Mouse (Mus musculus): ENCODE measurements around the gene Clmp. TPM values are rescaled to one million over a fixed set of nuclear protein-coding genes. Genes with fewer than 3 reads are reported as not detected.

The Clmp gene
- polyA plus RNA-seq, 1 experiment, result not detected

- TF ChIP-seq GATA1 (IDR thresholded peaks at IDR 0.05; ENCODE audit: low read length), result no peak
Measured at GRCm38 (mm10) chr9:40776459-40777248, 90.9 kb downstream of the Clmp start.

GRCm38 (mm10) chr9:40780111-40780510, 94.3 kb downstream of the Clmp start:
- no peak for TF ChIP-seq GATA1 (IDR thresholded peaks at IDR 0.05; ENCODE audit: low read length)

- no peak for TF ChIP-seq GATA1 (IDR thresholded peaks at IDR 0.05; ENCODE audit: low read length)
Measured at GRCm38 (mm10) chr9:40780892-40781725, 95.3 kb downstream of the Clmp start.

DNA sequence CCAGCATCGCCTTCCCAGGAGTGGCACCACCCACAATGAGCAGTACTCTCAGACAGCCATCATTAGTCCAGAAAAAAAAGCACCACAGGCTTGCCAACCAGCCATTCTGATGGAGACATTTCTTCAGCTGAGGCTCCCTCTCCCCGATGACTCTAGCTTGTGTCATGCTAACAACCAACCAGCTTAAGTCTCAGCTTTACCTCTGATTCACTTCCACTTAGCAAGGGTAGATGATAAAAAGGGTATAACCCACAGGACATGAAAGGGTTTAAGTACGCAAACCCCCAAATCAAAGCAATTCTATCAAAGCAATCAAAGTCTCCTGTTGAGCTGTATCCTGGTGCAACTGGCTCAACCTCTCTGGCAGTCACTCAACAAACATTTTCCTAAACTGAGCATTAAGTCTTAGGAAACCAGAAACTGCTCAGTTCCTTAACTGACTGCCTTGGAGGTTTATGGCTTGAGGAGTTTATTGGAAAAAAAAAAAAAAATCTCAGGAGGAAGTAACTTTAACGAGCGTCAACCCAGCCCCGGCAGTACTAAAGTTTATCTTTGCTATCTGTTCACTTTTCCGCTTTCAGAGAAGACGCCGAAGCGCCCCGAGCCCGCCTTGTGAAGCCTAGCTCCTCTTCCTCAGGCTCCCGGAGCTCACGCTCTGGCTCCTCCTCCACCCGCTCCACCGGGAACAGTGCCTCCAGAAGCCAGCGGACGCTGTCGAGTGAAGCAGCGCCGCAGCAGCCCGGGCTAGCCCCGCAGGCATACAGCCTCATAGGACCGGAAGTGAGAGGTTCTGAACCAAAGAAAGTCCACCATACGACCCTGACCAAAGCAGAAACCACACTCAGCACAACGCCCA, 96.2 kb downstream of the Clmp start:
- TF ChIP-seq GATA1 (IDR thresholded peaks at IDR 0.05; ENCODE audit: low read length), result no peak

- TF ChIP-seq GATA1 (IDR thresholded peaks at IDR 0.05; ENCODE audit: low read length), result no peak
Measured at GRCm38 (mm10) chr9:40783641-40784373, 98.0 kb downstream of the Clmp start.

DNA sequence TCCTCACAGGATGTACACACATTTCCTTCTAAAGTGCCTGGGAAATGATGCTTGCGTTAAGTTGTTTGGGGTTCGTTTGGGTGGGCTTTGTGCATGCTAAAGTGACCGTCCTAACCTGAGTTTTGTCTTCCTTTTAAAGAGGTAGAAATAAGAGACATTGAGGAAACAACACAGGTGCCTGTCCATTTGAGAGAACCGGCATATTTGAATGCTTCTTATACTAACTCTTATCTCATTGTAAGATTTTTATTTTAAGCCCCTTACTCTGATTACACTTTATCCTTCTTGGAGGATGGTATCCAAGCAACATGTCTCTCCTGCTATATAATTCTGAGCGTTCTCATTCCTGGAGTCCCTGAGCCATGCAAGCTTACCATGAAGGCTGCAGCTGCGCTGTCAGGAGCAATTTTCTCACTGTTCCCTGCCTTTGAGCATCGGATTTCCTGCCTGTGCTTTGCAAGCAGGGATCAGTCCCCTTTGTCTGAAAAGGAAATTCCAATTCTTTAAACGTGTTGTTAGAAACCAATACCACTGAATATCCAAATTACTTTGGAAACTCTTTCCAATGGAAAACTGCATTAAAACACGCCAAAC, 98.7 kb downstream of the Clmp start:
- no peak for TF ChIP-seq GATA1 (IDR thresholded peaks at IDR 0.05; ENCODE audit: low read length)

- no peak for TF ChIP-seq GATA1 (IDR thresholded peaks at IDR 0.05; ENCODE audit: low read length)
Measured at GRCm38 (mm10) chr9:40785452-40785851, 99.7 kb downstream of the Clmp start.

- no peak for TF ChIP-seq GATA1 (IDR thresholded peaks at IDR 0.05; ENCODE audit: low read length)
Measured at GRCm38 (mm10) chr9:40791864-40792633, 106.3 kb downstream of the Clmp start.

- TF ChIP-seq GATA1 (IDR thresholded peaks at IDR 0.05; ENCODE audit: low read length), result no peak
Measured at GRCm38 (mm10) chr9:40793581-40793980, 107.8 kb downstream of the Clmp start.

GRCm38 (mm10) chr9:40794251-40794650, 108.5 kb downstream of the Clmp start:
- TF ChIP-seq GATA1 (IDR thresholded peaks at IDR 0.05; ENCODE audit: low read length), result no peak

- no peak for TF ChIP-seq GATA1 (IDR thresholded peaks at IDR 0.05; ENCODE audit: low read length)
Measured at GRCm38 (mm10) chr9:40794926-40795325, 109.2 kb downstream of the Clmp start.

GRCm38 (mm10) chr9:40795562-40795961, 109.8 kb downstream of the Clmp start:
- TF ChIP-seq GATA1 (IDR thresholded peaks at IDR 0.05; ENCODE audit: low read length), result no peak

DNA sequence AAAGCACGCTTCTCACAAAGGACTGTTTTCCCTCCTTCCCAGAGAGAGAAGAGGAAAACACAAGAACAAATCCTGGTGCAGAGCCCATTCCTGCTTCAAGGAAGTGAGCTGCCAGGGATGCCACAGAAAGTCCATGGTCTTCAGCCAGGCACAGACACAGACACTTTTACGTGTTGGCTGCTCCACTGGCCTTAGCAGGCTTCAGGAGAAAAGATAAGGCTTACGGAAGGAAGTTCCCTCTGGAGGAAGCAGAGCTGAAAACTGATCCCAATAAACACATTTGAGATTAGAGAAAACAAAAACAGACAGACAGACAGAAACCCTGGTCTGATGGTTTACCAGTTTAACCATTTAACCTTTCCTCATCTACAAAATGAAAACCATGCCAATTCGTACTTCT, 110.3 kb downstream of the Clmp start:
- TF ChIP-seq GATA1 (IDR thresholded peaks at IDR 0.05; ENCODE audit: low read length), result no peak

All from G1E-ER4 (cell line).